Mouse (Mus musculus) splenic B cell, adult 2 months (primary cell): ENCODE results near the gene Wnk2.
A peak's percentile ranks its signal among the peaks of the same experiment; 100 is the strongest.

ENCODE experiments used
- DNase-seq: peaks from one replicate; pipeline ENCODE4 v3.0.0-alpha.2; 2011; ENCODE audit warnings: low read depth, low spot score
- H3K27me3 ChIP-seq: 2 replicates; pipeline ENCODE4 v1.6.1; 2012; ENCODE audit warnings: mild to moderate bottlenecking, low read length, moderate library complexity, mixed read lengths; ENCODE audit not compliant: control insufficient read depth, poor library complexity, insufficient read depth, severe bottlenecking
- H3K36me3 ChIP-seq: 2 replicates; pipeline ENCODE4 v1.6.1; 2012; ENCODE audit warnings: mild to moderate bottlenecking, low read length, moderate library complexity, mixed read lengths; ENCODE audit not compliant: control insufficient read depth, poor library complexity, insufficient read depth, severe bottlenecking

The Wnk2 gene

DNA sequence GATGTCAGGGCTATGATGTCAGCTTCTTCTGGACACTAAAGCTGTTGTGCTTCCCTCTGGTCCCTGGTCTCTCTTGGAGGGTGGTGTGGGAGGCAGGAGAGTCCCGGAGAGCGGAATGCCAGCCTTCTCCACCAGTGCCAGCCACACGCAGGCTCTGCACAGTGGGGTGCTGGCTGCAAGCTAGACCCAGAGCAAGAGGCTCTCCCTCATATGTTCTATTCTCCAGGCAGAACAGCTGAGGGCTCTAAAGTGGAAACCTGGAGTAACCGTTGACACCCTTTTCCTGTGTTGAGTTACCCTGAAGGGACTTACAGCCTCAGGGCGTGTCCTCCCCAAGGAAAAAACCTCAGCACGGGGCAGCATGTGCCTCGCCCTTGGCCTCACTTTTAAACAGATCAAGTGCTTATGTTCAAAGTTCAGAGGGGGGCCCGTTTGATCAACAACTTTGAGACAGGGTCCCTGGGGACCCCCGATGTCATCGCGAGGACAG, 39.0 kb upstream of the Wnk2 start:
- H3K36me3 ChIP-seq: no peaks in the 10 kb centered on the region
- H3K27me3 ChIP-seq: no peaks in the 10 kb centered on the region

DNA sequence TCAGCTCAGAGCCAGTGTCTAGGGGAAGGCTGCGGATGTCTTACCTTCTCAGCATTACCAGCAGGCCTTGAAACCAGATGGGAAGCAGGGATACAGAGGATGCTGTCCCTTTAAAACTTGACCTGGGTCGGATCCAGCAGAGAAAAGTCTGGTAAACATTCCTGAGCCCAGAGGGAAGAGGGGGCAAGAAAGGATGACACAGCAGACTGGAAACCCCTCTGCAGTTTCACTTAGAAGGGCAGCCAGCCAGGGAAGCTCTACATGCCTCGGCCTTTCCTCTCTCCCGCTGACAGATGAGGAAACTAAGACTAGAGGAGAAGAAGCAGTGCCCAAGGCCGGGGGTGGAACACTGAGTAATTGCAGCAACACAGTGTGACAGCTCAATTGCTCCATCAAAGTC, 35.8 kb upstream of the Wnk2 start:
- H3K27me3 ChIP-seq: no peaks in the 10 kb centered on the region
- no peak for DNase-seq
- no peaks in the 10 kb centered on the region for H3K36me3 ChIP-seq

More for the DNA sequence above, 39.0 kb upstream of the Wnk2 start:
- no peak for DNase-seq

DNA sequence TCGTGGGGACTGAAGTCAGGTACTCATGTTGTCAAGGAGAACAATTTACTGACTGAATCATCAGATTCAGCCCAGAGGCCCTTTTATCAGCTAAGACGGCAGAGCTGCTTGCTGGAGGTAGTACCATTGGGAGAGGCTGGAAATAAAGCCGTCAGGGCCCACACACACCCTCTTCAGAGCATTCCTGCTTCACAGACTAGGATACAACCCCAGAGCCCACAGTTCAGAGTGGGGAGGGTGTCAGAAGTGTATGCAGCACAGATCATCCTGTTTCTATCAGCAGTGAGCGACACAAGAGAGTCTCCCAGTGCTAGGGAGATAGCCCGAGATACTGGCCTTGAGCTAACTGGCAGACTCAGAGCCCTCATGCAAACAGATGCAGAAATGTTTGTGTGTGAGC, 35.3 kb upstream of the Wnk2 start:
- Histone ChIP-seq H3K36me3 (no peaks in the 10 kb centered on the region), H3K27me3 (no peaks in the 10 kb centered on the region)
- no peak for DNase-seq

DNA sequence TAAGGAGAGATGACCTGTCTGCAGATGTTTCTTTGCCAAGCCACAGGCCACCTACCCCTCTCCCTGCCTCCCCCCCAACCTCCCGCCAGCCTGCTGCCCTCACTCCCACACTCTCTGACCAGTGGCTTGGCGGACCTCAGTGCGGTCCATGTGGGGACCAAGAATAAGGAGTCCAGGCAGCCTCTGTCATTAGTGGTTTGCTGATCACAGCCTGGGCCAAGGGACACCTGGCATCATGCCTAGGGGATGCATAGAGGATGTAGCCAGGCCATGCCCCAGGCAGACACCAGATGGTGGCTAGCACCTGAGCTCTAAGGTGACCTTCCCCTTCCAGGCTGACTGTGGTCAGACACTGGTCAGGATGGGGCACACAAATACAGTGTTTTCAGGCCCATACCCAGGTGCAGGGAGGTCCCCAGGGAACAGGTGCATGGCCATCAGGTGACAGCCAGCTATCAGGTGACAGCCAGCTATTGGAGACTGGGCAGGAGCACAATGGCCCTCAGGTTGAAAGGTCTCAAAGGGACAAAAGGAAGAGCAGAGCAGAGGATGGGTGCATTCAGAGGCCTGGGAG, 33.7 kb upstream of the Wnk2 start:
- no peaks in the 10 kb centered on the region for H3K27me3 ChIP-seq
- no peaks in the 10 kb centered on the region for H3K36me3 ChIP-seq
- DNase-seq: no peak

DNA sequence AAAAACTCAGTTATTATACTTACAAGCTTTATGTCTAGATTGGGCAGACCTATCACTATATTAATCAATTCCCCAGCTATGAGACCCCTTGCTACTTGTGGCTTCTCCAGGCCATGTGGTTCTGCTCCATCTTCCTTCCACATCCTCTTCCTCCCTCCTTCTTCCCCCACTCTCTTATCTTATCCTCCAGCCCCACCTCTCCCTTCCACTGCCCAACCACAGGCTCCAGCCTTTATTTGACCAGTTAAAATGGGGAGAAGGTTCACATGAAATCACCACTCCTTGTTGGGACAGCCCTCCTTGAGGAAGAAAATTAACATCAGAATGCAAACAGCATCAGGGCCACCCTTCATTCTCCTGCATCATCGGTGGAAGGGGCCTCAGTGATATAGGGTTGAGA, 32.9 kb upstream of the Wnk2 start:
- no peaks in the 10 kb centered on the region for H3K36me3 ChIP-seq
- H3K27me3 ChIP-seq: no peaks in the 10 kb centered on the region
- no peak for DNase-seq

DNA sequence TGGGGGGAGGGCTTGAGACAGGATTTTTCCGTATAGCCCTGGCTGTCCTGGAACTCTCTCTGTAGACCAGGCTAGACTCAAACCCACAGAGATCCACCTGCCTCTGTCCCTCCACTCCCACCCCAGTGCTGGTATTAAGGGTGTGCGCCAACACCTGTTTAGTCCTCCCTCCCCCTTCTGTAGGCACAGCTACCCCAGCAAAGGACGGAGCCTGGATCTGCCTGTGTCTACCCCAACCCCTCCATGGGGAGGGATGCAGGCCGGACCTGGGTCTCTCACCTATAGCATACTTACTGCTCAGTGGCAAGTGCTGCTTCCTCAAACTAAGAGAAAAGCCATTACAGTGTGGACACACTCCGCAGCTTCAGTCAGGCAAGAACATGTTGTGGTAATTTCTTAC, 32.5 kb upstream of the Wnk2 start:
- no peak for DNase-seq
- no peaks in the 10 kb centered on the region for H3K36me3 ChIP-seq
- no peaks in the 10 kb centered on the region for H3K27me3 ChIP-seq

DNA sequence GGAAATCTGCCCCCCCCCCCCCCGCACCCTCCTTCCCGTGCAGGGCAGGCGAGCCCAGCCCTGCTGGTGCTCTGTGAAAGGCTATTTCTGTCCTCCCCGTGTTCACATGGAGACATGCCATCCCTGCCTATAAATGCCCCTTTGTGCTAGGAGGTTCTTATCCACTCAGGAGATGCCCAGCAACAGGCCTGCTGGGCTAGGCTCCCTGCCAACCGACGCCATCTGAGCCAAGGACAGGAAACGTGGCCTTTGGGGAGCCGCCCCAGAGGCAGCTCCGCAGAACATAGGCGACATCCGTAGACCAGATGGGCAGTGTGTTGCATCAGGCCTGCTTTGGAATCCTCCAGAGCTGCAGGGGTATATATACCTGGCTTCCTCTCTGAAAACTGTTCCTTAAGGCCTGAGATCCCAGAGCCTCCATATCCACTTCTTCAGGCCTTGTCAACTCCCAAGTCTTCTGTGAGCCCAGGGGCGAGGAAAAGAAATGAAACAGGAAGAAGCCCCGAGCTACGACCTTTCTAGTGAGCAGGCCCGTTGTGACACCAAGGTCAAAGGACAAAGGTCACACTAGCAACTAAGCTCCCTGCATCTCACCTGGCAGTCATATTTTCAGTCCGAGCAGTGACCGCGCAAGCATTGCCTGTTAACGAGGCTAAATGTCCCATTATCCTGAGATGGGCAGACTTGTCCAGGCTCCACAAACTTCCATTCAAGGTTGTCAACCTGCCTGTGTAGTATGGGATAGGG, 31.2 kb upstream of the Wnk2 start:
- Histone ChIP-seq H3K27me3 (no peaks in the 10 kb centered on the region), H3K36me3 (no peaks in the 10 kb centered on the region)
- DNase-seq: no peak

DNA sequence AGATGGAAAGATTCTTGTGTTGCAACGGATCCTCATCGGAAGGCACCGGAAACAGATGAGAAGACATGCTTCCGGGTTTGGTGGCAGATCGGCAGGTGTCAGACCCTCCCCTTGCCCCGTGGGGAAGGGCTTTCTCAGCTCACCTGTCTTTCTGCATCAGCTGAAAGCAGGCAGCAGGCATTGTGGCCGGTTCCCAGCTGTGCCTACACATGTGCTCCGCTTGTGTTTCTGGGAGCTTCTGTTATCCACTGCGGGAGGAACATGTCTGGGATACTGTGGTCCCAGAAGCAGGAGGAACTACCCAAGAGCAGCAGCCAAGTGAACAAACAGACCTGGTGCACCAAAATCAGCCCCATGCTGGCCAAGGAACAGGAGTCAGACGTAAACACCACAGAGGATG, 27.7 kb upstream of the Wnk2 start:
- Histone ChIP-seq H3K27me3 (no peaks in the 10 kb centered on the region), H3K36me3 (no peaks in the 10 kb centered on the region)
- no peak for DNase-seq

DNA sequence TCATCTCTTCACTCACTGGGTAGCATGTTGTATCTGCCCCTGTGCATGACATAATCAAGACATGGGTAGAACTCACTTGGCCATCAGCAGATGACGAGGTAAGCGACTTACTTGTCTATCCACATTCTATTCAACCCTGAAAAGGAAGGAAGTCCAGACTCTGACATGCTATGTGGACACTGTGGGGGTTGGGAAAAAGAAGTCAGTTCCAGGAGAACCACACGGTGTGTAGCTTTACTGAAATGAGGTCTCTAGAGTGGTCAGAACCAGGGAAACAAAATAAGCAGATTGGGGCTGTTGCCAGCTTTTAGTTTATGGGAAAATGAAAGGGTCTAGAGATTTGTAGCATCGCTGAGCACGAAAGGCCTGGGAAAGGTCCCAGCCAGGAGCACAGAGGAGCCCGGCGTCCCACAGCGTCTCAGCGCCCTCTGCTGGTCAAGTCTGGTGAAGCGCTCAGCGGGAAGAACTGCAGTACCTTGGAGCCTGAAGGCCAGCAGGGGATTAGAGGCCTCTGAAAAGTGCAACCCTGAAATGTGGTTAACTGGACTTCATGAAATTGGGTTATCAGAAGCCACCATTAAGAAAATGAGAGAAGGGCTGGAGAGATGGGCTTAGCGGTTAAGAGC, 25.3 kb upstream of the Wnk2 start:
- Histone ChIP-seq H3K36me3 (no peaks in the 10 kb centered on the region), H3K27me3 (no peaks in the 10 kb centered on the region)
- DNase-seq: peak; percentile 80

DNA sequence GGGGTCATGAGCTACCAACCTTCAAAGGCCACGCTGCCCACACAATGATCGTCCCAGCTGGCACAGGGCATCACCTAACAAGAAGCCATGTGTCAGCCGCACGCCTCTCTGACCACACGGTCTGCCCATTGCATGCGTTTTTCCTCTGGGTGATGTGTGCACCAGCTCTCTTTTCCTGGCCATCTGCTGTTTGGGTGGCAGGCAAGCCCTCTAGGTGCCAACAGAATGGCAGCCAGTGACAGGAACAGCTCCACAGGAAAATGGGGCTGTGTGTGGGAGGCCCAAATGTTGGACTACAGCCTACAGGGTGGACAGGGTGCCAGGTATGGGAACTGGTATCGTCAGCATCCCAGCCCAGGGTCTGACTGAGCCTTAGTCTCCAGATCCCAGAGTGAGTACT, 24.5 kb upstream of the Wnk2 start:
- Histone ChIP-seq H3K27me3 (no peaks in the 10 kb centered on the region), H3K36me3 (no peaks in the 10 kb centered on the region)
- no peak for DNase-seq

DNA sequence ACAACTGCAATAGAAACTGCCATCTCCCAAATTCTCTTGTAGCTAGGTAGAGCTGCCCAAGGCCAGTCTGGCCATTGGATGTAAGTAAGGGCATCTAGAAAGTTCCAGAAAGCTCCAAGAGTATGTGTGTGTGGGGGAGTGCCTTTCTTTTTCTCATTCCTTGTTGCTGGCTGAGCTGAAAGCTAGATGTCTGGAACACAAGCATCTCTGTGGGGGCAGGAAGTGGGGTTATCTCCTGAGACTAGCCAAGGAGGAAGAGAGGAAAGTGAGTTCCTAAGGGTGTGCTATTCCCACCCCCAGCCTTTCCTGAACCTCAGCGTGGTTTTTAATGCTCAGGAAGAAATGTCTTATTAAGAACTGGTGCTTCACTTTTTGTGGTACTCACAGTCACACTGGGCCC, 23.9 kb upstream of the Wnk2 start:
- Histone ChIP-seq H3K36me3 (no peaks in the 10 kb centered on the region), H3K27me3 (no peaks in the 10 kb centered on the region)
- no peak for DNase-seq

DNA sequence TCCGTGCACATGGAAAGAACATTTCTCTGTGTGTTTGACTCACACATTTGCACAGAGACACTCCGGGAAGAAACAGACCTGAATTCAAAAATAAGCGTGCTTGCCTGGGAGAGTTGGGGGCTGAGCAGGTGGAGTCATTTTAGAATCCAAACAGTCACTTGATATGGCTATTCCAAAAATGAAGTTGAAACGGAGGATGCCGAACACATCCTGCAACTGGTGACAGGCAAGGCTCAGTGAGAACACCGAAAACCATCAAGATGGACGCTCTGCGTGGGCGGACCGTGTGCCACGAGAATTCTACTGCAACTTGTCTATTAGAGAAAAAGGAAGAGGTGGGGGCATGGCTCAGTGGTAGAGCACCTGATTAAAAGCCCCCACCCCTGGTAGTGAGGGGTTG, 22.8 kb upstream of the Wnk2 start:
- no peak for DNase-seq
- Histone ChIP-seq H3K27me3 (no peaks in the 10 kb centered on the region), H3K36me3 (no peaks in the 10 kb centered on the region)

DNA sequence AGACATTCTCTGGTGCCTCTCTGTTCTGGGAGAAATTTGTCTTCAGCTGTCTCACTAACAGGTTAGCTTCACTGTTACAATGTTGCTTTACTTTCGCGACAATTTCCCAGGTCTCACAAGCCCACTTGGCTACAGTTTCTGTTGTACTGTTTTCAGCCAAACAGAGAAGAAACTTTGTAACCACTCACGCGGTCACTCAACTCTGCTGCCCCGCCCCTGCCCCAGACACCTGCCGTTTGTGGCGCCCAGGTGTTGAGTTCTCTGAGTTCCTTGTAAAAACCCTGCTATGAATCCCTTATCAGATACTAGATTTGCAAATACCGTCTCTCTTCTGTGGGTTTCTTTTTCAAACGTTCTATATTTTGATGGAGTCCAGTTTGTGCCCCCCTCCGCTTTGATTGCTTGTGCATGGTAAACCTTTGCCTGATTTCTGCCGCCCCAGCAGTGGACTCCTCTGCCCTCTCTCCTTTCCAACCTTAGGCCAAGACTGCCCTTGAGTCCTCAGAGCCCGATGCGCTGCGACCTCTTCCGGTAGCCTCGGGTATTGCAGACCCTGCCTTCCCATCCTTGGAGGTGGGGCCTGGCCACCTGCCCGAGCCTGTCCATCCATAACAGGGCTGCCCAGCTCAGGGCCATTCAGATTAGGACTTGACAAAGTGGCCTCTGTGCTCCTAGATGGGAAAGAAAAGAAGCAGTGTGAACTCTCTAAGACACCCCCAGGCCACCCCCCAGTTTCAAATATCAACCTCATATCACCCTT, 21.8 kb upstream of the Wnk2 start:
- DNase-seq: peak; percentile 75
- no peaks in the 10 kb centered on the region for H3K27me3 ChIP-seq
- no peaks in the 10 kb centered on the region for H3K36me3 ChIP-seq

DNA sequence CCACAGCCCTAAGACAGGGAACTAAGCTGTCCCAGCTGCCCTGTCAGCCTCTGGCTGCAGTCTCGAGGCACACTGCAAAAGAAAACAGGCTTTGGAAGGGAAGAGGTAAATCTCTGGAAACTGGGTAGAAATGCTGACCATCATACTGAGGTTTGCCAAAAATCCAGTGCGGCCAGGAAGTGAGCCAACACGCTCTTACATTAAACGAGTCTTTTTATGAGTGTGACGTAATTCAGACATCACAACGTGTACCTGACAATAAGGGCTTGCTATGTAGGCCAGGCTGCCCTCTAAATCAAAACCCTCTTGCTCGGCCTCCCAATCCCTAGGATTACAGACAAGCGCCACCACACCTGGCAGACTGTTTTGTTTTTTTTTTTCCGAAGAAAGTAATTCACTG, 19.3 kb upstream of the Wnk2 start:
- DNase-seq: no peak
- no peaks in the 10 kb centered on the region for H3K36me3 ChIP-seq

DNA sequence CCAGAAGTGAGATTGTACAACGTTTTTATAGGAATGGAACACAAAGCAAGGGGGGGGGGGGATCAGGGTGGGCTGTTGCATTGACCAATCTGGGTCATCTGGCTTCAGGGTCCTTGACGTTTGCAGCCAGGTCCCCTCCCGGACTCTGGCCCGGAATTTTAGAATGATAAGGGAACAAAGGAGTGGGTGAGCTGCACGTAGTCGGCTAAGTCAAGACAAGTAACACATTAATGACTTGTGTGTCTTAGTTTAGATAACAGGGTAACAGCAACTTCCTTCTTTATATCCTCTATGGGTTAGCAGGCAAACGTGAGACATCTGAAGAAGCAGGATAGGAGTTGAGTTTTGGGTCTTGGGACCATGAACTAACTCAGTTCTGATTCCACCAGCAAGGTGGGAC, 15.8 kb upstream of the Wnk2 start:
- no peaks in the 10 kb centered on the region for H3K27me3 ChIP-seq

More for the DNA sequence above, 19.3 kb upstream of the Wnk2 start:
- H3K27me3 ChIP-seq: no peaks in the 10 kb centered on the region

More for the DNA sequence above, 15.8 kb upstream of the Wnk2 start:
- no peak for DNase-seq
- H3K36me3 ChIP-seq: no peaks in the 10 kb centered on the region
